Mouse (Mus musculus) right cerebral cortex, postnatal 10 days (tissue): ENCODE data around the gene Ttll4.

Experiments
- DNase-seq, 2 experiments: peaks; one replicate each; pipeline ENCODE4 v3.0.0; 2021; ENCODE audit warnings: low spot score in 2 of 2

Gene Ttll4

GRCm38 (mm10) chr1:74661448-74662195 lies at the start of gene Ttll4:
TSS of gene Ttll4 (plus strand) at chr1:74661745.
- DNase-seq: peak; percentile 95 to 96

- DNase-seq: no peak
Observed at GRCm38 (mm10) chr1:74624183-74624582, 37.4 kb upstream of the Ttll4 start.

GRCm38 (mm10) chr1:74626076-74626475 lies 35.5 kb upstream of the Ttll4 start:
- DNase-seq: no peak

- DNase-seq: no peak
Observed at GRCm38 (mm10) chr1:74628001-74628400, 33.5 kb upstream of the Ttll4 start.

- DNase-seq: no peak
Observed at GRCm38 (mm10) chr1:74632734-74633133, 28.8 kb upstream of the Ttll4 start.

GRCm38 (mm10) chr1:74643524-74643923 lies 18.0 kb upstream of the Ttll4 start:
- DNase-seq: no peak

GRCm38 (mm10) chr1:74643926-74644325 lies 17.6 kb upstream of the Ttll4 start:
- no peak for DNase-seq

- no peak for DNase-seq
Observed at GRCm38 (mm10) chr1:74662253-74662865, 814 bp downstream of the Ttll4 start.

GRCm38 (mm10) chr1:74665153-74665552 lies 3.6 kb downstream of the Ttll4 start:
- no peak for DNase-seq

- no peak for DNase-seq
Observed at GRCm38 (mm10) chr1:74668371-74668770, 6.8 kb downstream of the Ttll4 start.

GRCm38 (mm10) chr1:74672731-74673130 lies 11.2 kb downstream of the Ttll4 start:
- DNase-seq: no peak

GRCm38 (mm10) chr1:74676863-74677262 lies 15.3 kb downstream of the Ttll4 start:
- no peak for DNase-seq

- no peak for DNase-seq
Observed at GRCm38 (mm10) chr1:74677843-74678242, 16.3 kb downstream of the Ttll4 start.

GRCm38 (mm10) chr1:74687131-74687530 lies 25.6 kb downstream of the Ttll4 start:
- DNase-seq: no peak

- no peak for DNase-seq
Observed at GRCm38 (mm10) chr1:74693891-74694583, 32.5 kb downstream of the Ttll4 start.

GRCm38 (mm10) chr1:74695836-74696235 lies 34.3 kb downstream of the Ttll4 start:
- DNase-seq: no peak

- DNase-seq: no peak
Observed at GRCm38 (mm10) chr1:74697416-74697815, 35.9 kb downstream of the Ttll4 start.

GRCm38 (mm10) chr1:74698353-74698752 lies 36.8 kb downstream of the Ttll4 start:
- DNase-seq: no peak

GRCm38 (mm10) chr1:74698791-74699190 lies 37.2 kb downstream of the Ttll4 start:
- no peak for DNase-seq

GRCm38 (mm10) chr1:74702142-74702553 lies 40.6 kb downstream of the Ttll4 start:
- no peak for DNase-seq

- no peak for DNase-seq
Observed at GRCm38 (mm10) chr1:74704156-74704555, 42.6 kb downstream of the Ttll4 start.

- DNase-seq: no peak
Observed at GRCm38 (mm10) chr1:74705016-74705415, 43.5 kb downstream of the Ttll4 start.

- no peak for DNase-seq
Observed at GRCm38 (mm10) chr1:74709566-74709965, 48.0 kb downstream of the Ttll4 start.
